Mouse (Mus musculus): Measurements from ENCODE around the gene Frmpd1.

DNA sequence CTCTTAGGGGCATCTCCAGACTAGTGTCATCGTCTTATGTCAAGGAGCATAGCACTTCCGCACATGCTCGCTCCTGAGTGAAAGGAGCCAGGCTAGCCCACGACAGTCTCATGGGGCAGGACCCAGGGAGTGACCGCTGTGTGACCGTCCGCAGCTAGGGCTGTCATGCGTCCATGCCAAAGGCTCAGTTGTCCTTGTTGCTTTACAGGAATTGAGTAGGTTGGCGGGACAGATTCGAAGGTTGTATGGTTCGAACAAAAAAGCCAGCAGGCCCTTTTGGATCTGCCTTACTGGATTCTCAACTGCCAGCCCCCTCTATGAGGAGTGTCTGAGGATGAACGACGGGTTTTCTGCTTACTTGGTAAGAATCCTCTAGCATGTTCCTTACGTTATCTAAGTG, 120.9 kb downstream of the Frmpd1 start:
- TF ChIP-seq CTCF (IDR thresholded peaks at IDR 0.05; ENCODE audit: borderline replicate concordance, extremely low read depth, insufficient read depth, insufficient read length) (no peak), POLR2A (IDR thresholded peaks at IDR 0.05; ENCODE audit: borderline replicate concordance, extremely low read depth, insufficient read depth, insufficient read length, poor library complexity, severe bottlenecking) (no peak)
